Mouse (Mus musculus) brain, embryonic 14.5 days (tissue): ENCODE measurements at regions not wholly inside any gene's neighbourhood (a gene's known extent, or its start where the extent isn't known, plus 50 kb on each side); places are given as distances from the start of the nearest gene placed in this dataset.

Source experiments
- CTCF ChIP-seq: fragments of 200-500 bp; IDR thresholded peaks from 2 replicates; pipeline ENCODE4 v1.5.1; 2012; ENCODE audit warnings: inconsistent platforms, mild to moderate bottlenecking, moderate library complexity, borderline replicate concordance; ENCODE audit not compliant: insufficient read depth, insufficient read length; ENCODE audit errors: extremely low read depth
- POLR2A ChIP-seq: fragments of 200-500 bp; IDR thresholded peaks from 2 replicates; pipeline ENCODE4 v1.6.1; 2012; ENCODE audit warnings: mild to moderate bottlenecking, inconsistent platforms, borderline replicate concordance; ENCODE audit not compliant: poor library complexity, insufficient read depth, insufficient read length, severe bottlenecking; ENCODE audit errors: extremely low read depth

- TF ChIP-seq POLR2A (no peak), CTCF (no peak)
These were observed 115.4 kb upstream of the 9330182O14Rik start for GRCm38 (mm10) chr15:40018792-40019151.
